Mouse (Mus musculus): ENCODE results near the gene Wdr45. TPM values are rescaled to one million over a fixed set of nuclear protein-coding genes. Genes with fewer than 3 reads are reported as not detected.

The Wdr45 gene
- total and polyA plus RNA-seq, 3 experiments = 18.0 to 24.1 (median 21.4) TPM

DNA sequence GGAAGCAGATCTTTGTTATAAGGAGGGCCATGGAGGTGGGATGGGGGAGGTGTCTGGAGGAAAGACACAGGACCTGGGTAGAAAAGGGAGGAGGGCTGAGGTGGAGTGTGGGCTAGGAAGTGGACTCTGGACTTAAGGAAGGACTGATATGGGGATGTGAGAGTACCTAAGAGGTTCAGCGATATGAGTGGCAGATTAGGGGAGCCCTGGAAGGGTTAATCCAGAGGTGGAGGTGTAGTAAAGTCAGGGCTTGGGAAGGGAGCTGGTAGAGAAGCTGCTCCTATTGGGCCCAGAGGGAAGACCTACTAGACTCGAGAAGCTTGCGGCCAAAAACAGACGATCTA is 14.8 kb downstream of the Wdr45 start:
- Histone ChIP-seq H3K27me3 (replicated peaks) (no peaks in the 10 kb centered on the region), H3K9me3 (replicated peaks; ENCODE audit: low read length) (no peaks in the 10 kb centered on the region), H3K36me3 (replicated peaks in 1 of 2; ENCODE audit: control insufficient read depth in 1 of 2, insufficient read depth in 1 of 2, low read length in 1 of 2) (peaks cover 26 to 57% of the 10 kb centered on the region in 2 experiments), H3K27ac (ENCODE audit: insufficient read depth, low read depth) (peak overlapping the region; percentile 74; the same call in 1 of the 2 replicates), H3K4me1 (ENCODE audit: control insufficient read depth in 1 of 2, insufficient read depth in 2 of 2) (peaks cover 7 to 17% of the 10 kb centered on the region in 2 experiments; a peak in 3 of 4 replicates), H3K4me2 (ENCODE audit: insufficient read depth, low read depth, poor library complexity, severe bottlenecking) (peak overlapping the region; percentile 74), H3K9ac (ENCODE audit: insufficient read depth, low read depth) (peak overlapping the region; percentile 68), H3K4me3 (replicated peaks in 1 of 3; ENCODE audit: low read depth in 2 of 3, low read length in 2 of 3, poor library complexity in 1 of 3) (peak overlapping the region; percentile 56 to 82 (median 59)), H3K79me2 (replicated peaks; ENCODE audit: control insufficient read depth, extremely low read depth, insufficient read depth, poor library complexity, severe bottlenecking) (0 out of 2 replicates have a peak, but pooled peaks cover 8% of the 10 kb centered on the region)
- DNase-seq (ENCODE audit: extremely low read depth) = no peak
- in situ Hi-C loops (cut with MboI; ENCODE audit: low pct_ligation_motif_present, low pct_unique_long_range_greater_than_20kb, low sequenced_read_pairs) = no loop called here
- TF ChIP-seq EP300 (IDR thresholded peaks at IDR 0.05; ENCODE audit: low read length) = no peak
- TF ChIP-seq MAX (IDR thresholded peaks at IDR 0.05; ENCODE audit: low read length) = no peak
- no peak for TF ChIP-seq RCOR1 (conservative IDR thresholded peaks at IDR 0.05; ENCODE audit: low read depth, low read length)
- no peak for TF ChIP-seq USF2 (conservative IDR thresholded peaks at IDR 0.05; ENCODE audit: low read depth, low read length)
- TF ChIP-seq TBP (conservative IDR thresholded peaks at IDR 0.05; ENCODE audit: low read depth, low read length) = no peak
- no peak for TF ChIP-seq SMC3 (IDR thresholded peaks at IDR 0.05; ENCODE audit: low read depth, low read length)
- TF ChIP-seq POLR2AphosphoS2 (IDR thresholded peaks at IDR 0.05; ENCODE audit: low read depth, low read length) = no peak
- TF ChIP-seq KAT2A (IDR thresholded peaks at IDR 0.05; ENCODE audit: insufficient replicate concordance, low read length) = no peak
- TF ChIP-seq ZKSCAN1 (IDR thresholded peaks at IDR 0.05; ENCODE audit: borderline replicate concordance, low read depth, low read length) = no peak
- no peak for TF ChIP-seq E2F4 (IDR thresholded peaks at IDR 0.05; ENCODE audit: insufficient replicate concordance, low read depth, low read length)
- no peak for TF ChIP-seq TCF12 (IDR thresholded peaks at IDR 0.05; ENCODE audit: low read depth, low read length)
- no peak for TF ChIP-seq ZNF384 (IDR thresholded peaks at IDR 0.05; ENCODE audit: low read depth, low read length)
- no peak for TF ChIP-seq BHLHE40 (IDR thresholded peaks at IDR 0.05; ENCODE audit: low read depth, low read length)
- no peak for TF ChIP-seq HCFC1 (IDR thresholded peaks at IDR 0.05; ENCODE audit: low read depth, low read length)
- TF ChIP-seq UBTF (IDR thresholded peaks at IDR 0.05; ENCODE audit: low read depth, low read length) = no peak
- TF ChIP-seq ZMIZ1 (IDR thresholded peaks at IDR 0.05; ENCODE audit: low read depth, low read length) = no peak
- TF ChIP-seq NELFE (IDR thresholded peaks at IDR 0.05; ENCODE audit: low read depth, low read length) = no peak
- TF ChIP-seq MYC (IDR thresholded peaks at IDR 0.05; ENCODE audit: low read depth, low read length) = no peak
- no peak for TF ChIP-seq NRF1 (IDR thresholded peaks at IDR 0.05; ENCODE audit: low read depth, low read length)
- dilution Hi-C loops (cut with MboI; ENCODE audit: extremely low pct_ligation_motif_present, extremely low pct_unique_long_range_greater_than_20kb, low sequenced_read_pairs) = no loop called here

DNA sequence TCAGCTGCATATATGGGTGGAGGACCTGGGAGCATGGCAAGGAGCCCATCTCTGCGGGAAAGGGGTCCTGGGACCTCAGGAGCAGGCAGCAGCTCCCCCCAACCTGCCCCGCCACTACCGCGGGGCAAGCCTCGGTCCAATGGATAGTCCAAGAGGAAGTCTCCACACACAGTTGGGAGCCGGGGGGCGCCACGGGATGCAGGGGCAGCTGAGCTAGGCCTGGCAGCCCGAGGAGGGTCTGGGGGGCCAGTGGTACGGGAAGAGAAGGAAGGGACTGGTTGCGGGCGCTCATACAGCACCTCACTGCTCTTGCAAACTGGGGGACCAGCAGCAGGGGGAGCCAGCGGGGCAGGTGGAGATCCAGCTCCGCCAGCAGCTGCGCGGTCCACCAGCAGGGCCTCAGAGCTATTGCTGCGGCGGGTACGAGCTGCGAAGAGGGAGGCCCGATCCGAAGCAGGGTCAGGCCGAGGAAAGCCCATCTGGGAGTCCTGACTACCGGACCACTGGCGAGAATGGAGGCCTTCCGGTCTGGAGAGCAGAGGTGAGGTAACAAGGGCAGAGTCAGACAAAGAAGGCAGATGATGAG is 19.5 kb downstream of the Wdr45 start:
- H3K27ac ChIP-seq (ENCODE audit: insufficient read depth, low read depth) = peak overlapping the region; percentile 26; the same call in 1 of the 2 replicates
- in situ Hi-C loops (cut with MboI; ENCODE audit: low pct_ligation_motif_present, low pct_unique_long_range_greater_than_20kb, low sequenced_read_pairs) = no loop called here
- no peaks in the 10 kb centered on the region for H3K27me3 ChIP-seq (replicated peaks)
- dilution Hi-C loops (cut with MboI; ENCODE audit: extremely low pct_ligation_motif_present, extremely low pct_unique_long_range_greater_than_20kb, low sequenced_read_pairs) = no loop called here
- peaks cover 6 to 45% of the 10 kb centered on the region in 2 experiments for H3K4me1 ChIP-seq (ENCODE audit: control insufficient read depth in 1 of 2, insufficient read depth in 2 of 2)
- peak; percentile 66 for DNase-seq (ENCODE audit: extremely low read depth)
- peak overlapping the region; percentile 28 to 62 (median 46) for H3K4me3 ChIP-seq (replicated peaks in 1 of 3; ENCODE audit: low read depth in 2 of 3, low read length in 2 of 3, poor library complexity in 1 of 3)
- H3K4me2 ChIP-seq (ENCODE audit: insufficient read depth, low read depth, poor library complexity, severe bottlenecking) = peak overlapping the region; percentile 54
- H3K9me3 ChIP-seq (replicated peaks; ENCODE audit: low read length) = no peaks in the 10 kb centered on the region
- peaks cover 0 to 36% of the 10 kb centered on the region in 2 experiments for H3K36me3 ChIP-seq (replicated peaks in 1 of 2; ENCODE audit: control insufficient read depth in 1 of 2, insufficient read depth in 1 of 2, low read length in 1 of 2)
- peak overlapping the region; percentile 71 for H3K9ac ChIP-seq (ENCODE audit: insufficient read depth, low read depth)
- 0 out of 2 replicates have a peak, but pooled peaks cover 7% of the 10 kb centered on the region for H3K79me2 ChIP-seq (replicated peaks; ENCODE audit: control insufficient read depth, extremely low read depth, insufficient read depth, poor library complexity, severe bottlenecking)
- peak; percentile 61 for TF ChIP-seq NRF1 (IDR thresholded peaks at IDR 0.05; ENCODE audit: low read depth, low read length)
- TF ChIP-seq TCF12 (IDR thresholded peaks at IDR 0.05; ENCODE audit: low read depth, low read length) = peak; percentile 54; the same call in 1 of the 2 replicates
- peak; percentile 52 for TF ChIP-seq SMC3 (IDR thresholded peaks at IDR 0.05; ENCODE audit: low read depth, low read length)
- peak in 1 of 2 experiments; percentile 73; a peak in 2 of 4 replicates for TF ChIP-seq CTCF (conservative IDR thresholded peaks at IDR 0.05 in 1 of 2, IDR thresholded peaks at IDR 0.05 in 1 of 2; ENCODE audit: low read depth in 2 of 2, low read length in 2 of 2)
- TF ChIP-seq MXI1 (IDR thresholded peaks at IDR 0.05; ENCODE audit: low read depth, low read length) = no peak
- TF ChIP-seq POLR2A (IDR thresholded peaks at IDR 0.05; ENCODE audit: low read depth, low read length) = peak; percentile 40; the same call in 1 of the 2 replicates
- TF ChIP-seq HCFC1 (IDR thresholded peaks at IDR 0.05; ENCODE audit: low read depth, low read length) = peak; percentile 23; the same call in 1 of the 2 replicates
- TF ChIP-seq RAD21 (IDR thresholded peaks at IDR 0.05; ENCODE audit: low read depth, low read length) = peak; percentile 47
- no peak for TF ChIP-seq MEF2A (IDR thresholded peaks at IDR 0.05; ENCODE audit: borderline replicate concordance, low read depth, low read length)

Data from CH12.LX (cell line).